Mouse (Mus musculus) olfactory bulb, adult 2 months (tissue): Measurements from ENCODE around the gene Mtrex.

Experiments
- CTCF ChIP-seq: fragments of 200-500 bp; IDR thresholded peaks from 2 replicates; pipeline ENCODE4 v1.5.1; 2012; ENCODE audit warnings: low read depth, mild to moderate bottlenecking, low read length, moderate library complexity; ENCODE audit not compliant: insufficient read depth
- POLR2A ChIP-seq: fragments of 200-500 bp; IDR thresholded peaks from 2 replicates; pipeline ENCODE4 v1.6.1; 2012; ENCODE audit warnings: mild to moderate bottlenecking, low read depth, low read length, moderate library complexity; ENCODE audit not compliant: insufficient read depth

GRCm38 (mm10) chr13:112928038-112928668 is 955 bp upstream of the Mtrex start:
- TF ChIP-seq CTCF (no peak), POLR2A (no peak)
